Mouse (Mus musculus): ENCODE data around the gene Pank4.

Gene Pank4

GRCm38 (mm10) chr4:154967173-154967572, 3.2 kb downstream of the Pank4 start:
- DNase-seq (ENCODE audit: low read depth, low spot score): no peak

- no peak for DNase-seq (ENCODE audit: low read depth, low spot score)
Measured at GRCm38 (mm10) chr4:154972546-154972945, 8.6 kb downstream of the Pank4 start.

DNA sequence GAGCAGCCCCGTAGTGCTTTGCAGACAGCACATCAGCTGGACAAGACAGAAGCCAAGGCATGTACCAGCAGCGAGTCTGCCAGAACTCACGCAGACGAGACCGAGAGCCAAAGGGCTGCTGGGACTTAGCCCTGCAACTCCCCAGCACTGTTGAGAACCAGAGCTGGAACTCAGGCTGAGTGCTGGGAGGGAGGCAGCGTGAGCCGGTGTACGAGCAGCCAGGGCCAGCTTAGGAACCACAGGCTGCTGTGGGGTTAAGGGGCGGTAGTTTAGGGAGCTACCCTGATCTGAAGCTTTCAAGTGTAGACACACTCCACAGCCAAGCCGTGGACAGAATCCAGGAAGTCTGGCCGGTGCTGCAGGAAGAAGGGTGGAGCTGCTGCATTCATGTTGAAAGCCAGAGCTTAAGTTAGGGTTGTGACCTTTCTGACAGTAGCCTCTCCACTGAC, 10.3 kb downstream of the Pank4 start:
- no peak for DNase-seq (ENCODE audit: low read depth, low spot score)

DNA sequence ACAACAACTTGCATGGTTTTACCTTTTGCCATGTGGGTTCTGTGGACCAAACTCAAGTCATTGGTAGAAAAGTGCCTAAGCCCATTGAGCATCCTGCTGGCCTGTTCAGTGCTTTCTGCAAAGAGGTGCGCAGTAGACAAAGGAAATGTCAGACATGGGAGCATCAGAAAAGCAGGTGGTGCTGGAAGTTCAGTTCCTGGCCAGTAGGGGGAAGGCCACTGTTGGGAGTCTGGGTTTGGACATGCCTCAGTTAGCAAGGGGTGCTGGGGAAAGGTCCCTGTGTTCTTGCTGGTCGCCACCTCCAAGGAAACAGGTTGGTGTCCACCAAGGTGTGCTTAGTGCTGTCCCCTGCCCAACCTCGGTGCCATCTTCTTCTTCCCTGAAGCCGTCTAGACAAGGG, 16.2 kb downstream of the Pank4 start:
- no peak for DNase-seq (ENCODE audit: low read depth, low spot score)

DNA sequence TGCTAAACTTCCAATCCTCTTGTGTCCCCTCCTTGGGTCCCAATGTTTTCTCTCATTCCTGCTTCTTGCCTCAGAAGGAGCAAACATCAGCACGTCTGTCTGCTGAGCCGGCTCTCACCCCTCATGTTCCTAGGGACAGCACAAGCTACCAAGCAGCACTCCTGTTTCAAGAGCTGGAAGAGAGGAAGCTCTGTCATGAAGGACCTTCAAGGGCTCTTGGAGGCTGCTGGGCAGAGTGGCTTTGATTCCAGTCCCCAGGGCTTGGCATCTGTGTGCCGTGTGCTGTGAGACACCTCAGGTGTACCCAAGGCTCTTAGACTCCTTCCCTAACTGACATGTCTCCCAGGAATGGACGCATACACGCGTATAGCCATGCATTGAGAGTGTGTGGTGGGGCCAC, 17.2 kb downstream of the Pank4 start:
- DNase-seq (ENCODE audit: low read depth, low spot score): no peak

DNA sequence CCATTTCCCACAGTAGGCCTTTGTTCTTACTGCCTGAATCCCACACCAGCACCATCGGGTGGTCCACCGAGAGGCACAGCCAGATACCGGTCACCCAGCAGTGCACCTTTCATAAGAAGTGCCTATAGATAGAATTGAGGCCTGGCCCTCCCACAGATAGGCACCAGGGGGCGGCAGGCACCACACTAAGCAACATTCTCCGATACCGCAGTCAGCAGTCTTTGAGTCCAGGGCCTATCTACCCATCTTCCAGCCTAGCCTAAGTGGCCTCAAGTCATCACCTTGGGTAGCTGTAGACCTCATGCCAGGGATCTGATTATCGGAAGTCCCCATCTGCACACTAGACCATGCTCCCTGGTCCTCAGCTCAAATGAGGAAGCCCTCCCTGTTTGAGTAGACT, 17.6 kb downstream of the Pank4 start:
- DNase-seq (ENCODE audit: low read depth, low spot score): no peak

DNA sequence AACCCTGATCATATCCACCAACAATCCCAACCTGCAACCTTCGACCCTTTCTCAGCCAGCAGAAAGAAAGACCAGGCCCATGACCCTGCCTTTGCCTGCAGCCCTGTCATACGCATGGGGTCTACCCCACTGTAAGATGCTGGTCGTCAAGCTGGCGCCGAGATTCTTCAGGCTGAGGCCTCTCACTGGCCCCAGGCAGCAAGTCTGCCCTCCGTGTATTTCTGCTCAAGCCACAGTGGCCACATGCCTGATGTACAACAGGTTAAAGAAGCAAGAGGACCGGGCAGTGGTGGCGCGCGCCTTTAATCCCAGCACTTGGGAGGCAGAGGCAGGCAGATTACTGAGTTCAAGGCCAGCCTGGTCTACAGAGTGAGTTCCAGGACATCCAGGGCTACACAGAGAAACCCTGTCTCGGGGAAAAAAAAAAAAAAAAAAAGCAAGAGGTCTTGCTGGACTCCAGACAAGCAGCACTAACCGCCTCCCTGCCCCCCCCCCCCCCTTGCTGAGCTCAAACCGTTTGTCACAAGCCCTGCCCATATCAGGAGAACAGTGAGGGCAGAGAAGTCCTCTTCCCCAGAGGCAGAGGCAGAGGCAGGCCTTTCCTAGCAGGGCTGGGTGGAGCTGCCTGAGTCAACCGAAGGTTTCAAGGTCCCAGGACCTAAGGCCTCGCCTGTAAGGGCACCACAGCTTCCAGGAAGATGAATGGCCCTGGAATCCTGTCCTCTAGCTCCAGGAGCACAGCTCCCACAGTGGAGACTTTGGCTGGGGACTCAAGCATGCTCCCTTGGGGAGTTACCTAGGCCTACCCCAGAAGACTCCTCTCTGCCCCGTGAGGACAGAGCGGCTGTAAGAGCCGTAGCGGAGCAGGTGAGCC, 18.6 kb downstream of the Pank4 start:
- DNase-seq (ENCODE audit: low read depth, low spot score): no peak

DNA sequence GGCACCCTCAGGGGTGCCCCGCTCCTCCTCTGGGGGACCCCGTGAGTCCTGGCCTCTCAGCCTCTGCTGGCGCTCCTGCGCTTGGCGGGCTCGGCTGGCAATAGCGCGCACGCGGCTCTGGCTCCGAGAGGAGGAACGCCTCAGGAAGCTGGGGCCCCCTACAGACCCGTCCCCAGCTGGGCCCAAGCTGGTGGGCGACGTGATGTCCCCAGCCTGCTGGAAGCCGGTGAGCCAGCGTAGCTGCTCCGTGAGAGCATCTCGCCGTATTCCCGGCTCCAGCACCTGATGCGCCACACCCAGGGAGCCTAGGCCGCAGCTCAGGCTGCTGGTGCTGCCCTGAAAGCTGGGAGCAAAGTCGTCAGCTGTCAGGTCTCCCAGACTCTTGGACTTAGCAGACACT, 19.8 kb downstream of the Pank4 start:
- DNase-seq (ENCODE audit: low read depth, low spot score): no peak

- DNase-seq (ENCODE audit: low read depth, low spot score): no peak
Measured at GRCm38 (mm10) chr4:154985151-154985777, 21.3 kb downstream of the Pank4 start.

GRCm38 (mm10) chr4:154986096-154986495, 22.2 kb downstream of the Pank4 start:
- DNase-seq (ENCODE audit: low read depth, low spot score): no peak

GRCm38 (mm10) chr4:154986750-154987149, 22.8 kb downstream of the Pank4 start:
- DNase-seq (ENCODE audit: low read depth, low spot score): no peak

GRCm38 (mm10) chr4:154994876-154995275, 31.0 kb downstream of the Pank4 start:
- DNase-seq (ENCODE audit: low read depth, low spot score): no peak

GRCm38 (mm10) chr4:154996572-154997154, 32.7 kb downstream of the Pank4 start:
- no peak for DNase-seq (ENCODE audit: low read depth, low spot score)

GRCm38 (mm10) chr4:154999379-154999778, 35.5 kb downstream of the Pank4 start:
- no peak for DNase-seq (ENCODE audit: low read depth, low spot score)

GRCm38 (mm10) chr4:155005278-155005677, 41.4 kb downstream of the Pank4 start:
- no peak for DNase-seq (ENCODE audit: low read depth, low spot score)

GRCm38 (mm10) chr4:155006296-155006695, 42.4 kb downstream of the Pank4 start:
- DNase-seq (ENCODE audit: low read depth, low spot score): no peak

GRCm38 (mm10) chr4:155007641-155008040, 43.7 kb downstream of the Pank4 start:
- no peak for DNase-seq (ENCODE audit: low read depth, low spot score)

DNA sequence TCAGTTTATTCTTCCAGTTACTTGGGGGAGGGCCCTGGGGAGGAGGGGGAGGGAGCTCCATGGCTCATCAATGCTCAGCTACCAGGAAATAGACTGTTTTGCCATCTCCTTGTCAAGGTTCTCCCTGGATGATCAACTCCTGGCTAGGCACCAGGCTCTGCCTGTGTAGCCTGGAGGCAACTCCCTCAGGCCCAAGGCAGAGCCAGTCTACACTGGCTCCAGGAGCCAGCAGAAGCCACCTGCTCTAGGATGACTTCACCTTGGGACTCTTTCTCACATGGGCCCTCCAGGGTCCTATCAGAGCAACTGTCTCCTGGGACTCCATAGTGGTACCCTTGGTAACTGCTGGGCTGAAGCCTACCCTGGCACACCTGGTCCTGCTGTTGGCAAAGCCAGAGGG, 44.2 kb downstream of the Pank4 start:
- no peak for DNase-seq (ENCODE audit: low read depth, low spot score)

DNA sequence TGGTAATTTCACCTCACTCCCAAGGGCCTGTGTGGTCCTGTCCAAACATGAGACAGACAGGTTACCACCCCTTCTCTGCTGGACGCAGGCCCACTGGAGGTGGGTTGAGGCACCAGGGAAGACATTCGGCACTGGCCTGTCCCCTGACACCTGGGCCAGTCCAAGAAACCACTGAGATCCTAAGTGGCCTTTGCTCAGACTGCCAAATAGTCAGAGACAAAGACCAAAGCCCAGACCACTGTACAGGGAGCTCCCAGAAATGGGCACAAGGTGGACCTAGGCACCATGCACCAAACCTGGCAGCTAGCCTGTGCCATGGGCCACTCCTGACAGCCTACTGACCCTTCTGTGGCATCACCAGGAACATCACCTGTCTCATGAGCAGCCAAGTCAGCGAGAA, 45.3 kb downstream of the Pank4 start:
- no peak for DNase-seq (ENCODE audit: low read depth, low spot score)

- DNase-seq (ENCODE audit: low read depth, low spot score): no peak
Measured at GRCm38 (mm10) chr4:155010870-155011269, 46.9 kb downstream of the Pank4 start.

GRCm38 (mm10) chr4:155011312-155012025, 47.5 kb downstream of the Pank4 start:
- no peak for DNase-seq (ENCODE audit: low read depth, low spot score)

GRCm38 (mm10) chr4:155012115-155012514, 48.2 kb downstream of the Pank4 start:
- DNase-seq (ENCODE audit: low read depth, low spot score): no peak

Data from telencephalon, adult 2 months (tissue).